Mouse (Mus musculus) kidney, adult 11 months (tissue): ENCODE results near the gene Tbl2.
A peak's percentile ranks its signal among the peaks of the same experiment; 100 is the strongest.

Experiments
- DNase-seq: peaks from one replicate; pipeline ENCODE4 v3.0.0; 2022

Tbl2 gene

DNA sequence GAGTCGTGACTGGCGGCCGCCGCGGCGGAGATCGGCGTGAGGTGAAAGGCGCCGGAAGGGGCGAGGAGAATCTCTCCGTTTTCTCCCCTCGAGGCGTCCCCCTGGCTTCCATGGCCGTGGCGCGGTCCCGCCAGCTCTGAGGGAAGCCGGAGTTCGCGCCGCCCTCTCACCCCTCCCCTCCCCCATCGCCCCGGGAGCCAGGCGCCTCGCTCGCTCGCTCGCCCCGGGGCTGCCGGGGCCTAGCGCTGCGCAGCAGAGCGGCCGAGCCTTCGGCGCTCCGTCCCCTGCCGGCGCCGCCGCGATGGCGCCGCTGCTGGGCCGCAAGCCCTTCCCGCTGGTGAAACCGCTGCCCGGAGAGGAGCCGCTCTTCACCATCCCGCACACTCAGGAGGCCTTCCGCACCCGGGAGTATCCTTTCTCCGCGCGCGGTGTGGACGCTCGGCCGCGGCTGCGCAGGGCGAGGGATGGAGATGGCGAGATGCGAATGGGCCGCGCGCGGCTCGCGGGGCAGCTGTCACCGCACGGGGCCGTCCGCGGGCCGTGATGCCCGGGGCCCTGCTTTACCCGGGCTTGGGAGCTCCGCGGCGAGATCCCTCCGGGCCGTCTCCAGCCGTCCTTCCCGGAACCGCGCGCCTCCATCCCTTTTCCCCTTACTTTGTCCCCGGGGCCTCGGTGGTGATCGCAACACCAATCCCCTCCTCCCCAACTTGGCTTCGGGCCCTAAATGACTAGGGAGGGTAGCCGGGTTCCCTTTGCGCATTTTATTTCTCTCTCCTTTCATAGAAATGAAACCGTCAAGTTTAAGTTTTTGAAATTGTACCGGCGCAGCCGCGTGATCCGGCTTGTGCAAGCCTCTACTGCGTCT is 38.1 kb downstream of the Tbl2 start:
- DNase-seq, result peak; percentile 31

GRCm38 (mm10) chr5:135188214-135188554 is 38.7 kb downstream of the Tbl2 start:
- DNase-seq, result no peak

GRCm38 (mm10) chr5:135189281-135190022 is 40.0 kb downstream of the Tbl2 start:
- no peak for DNase-seq

- peak; percentile 54 for DNase-seq
These were observed 42.2 kb downstream of the Tbl2 start for GRCm38 (mm10) chr5:135191620-135192019.

DNA sequence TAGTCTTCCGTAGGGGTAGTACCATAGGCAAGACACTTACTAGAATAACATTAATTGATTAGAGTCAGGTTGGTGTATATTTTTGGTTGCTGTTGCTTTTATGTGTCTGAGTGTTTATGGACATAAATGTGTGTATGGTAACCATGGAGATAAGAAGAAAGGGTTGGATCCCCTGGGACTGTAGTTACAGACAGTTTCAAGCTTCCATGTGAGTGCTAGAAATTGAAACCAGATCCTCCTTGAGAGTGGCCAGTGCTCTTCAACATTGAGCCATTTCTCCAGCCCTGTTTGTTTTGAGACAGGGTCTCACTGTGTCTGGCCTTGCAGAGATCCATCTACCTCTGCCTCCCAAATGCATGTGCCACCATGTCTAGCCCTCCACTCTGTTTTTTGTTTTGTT is 43.0 kb downstream of the Tbl2 start:
- DNase-seq, result no peak

DNA sequence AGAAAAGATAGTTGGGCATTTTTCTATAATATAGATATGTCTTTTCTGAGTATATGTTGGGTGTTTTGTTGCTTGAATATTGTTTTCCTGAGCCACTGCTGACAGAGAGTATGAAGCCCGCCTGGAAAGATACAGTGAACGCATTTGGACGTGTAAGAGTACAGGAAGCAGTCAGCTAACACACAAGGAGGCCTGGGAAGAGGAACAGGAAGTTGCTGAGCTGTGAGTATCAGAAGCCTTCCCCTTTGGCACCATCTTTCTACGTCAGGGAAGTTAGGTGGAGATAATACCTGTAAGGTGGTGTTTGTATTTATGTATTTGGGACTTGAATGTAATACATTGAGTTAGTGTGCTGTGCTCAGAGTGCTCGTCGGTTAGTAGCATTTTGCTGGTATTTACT is 46.9 kb downstream of the Tbl2 start:
- no peak for DNase-seq

- DNase-seq, result no peak
These were observed 53.3 kb downstream of the Tbl2 start for GRCm38 (mm10) chr5:135202763-135203162.

- DNase-seq, result no peak
These were observed 58.7 kb downstream of the Tbl2 start for GRCm38 (mm10) chr5:135208197-135208596.
